Mouse (Mus musculus): ENCODE data around the gene Rab3il1.

DNA sequence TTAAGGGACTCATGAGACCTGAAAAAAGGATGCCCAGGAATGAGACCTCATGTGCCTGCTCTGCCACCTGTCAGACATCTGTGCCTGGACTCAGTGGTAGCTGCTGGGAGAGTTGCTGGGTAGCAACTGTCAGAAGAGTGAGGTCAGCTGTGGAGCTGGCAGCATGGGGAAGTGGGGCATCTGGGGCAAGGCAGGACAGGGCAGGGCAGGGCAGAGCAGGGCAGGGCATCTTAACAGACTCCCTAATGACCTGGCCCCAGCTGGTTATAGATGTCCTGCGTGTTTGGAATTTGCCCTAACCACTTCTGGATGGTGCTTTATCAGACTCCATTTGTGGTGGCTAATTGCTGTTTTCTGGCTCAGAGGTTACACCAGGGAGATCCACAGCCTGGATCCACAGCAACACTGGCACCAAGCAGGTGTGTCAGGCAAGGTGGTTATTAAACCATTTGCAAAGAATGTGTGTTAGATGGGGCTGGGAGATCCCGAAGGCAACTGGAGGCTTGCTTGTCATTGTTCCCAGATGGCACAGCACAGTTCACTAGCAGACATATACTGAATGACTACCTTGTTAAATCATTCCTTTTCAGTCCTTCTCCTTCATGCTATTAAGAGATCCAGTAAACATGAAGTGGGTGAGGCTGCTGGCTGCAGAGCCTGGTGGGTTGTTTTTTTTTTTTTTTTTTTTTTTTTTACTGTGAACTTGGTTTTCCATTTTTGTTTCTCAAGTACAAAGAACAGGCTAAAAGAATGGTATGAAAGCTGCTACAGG lies 35.2 kb upstream of the Rab3il1 start:
- TF ChIP-seq CTCF (IDR thresholded peaks at IDR 0.05; ENCODE audit: low read depth) (no peak), EP300 (IDR thresholded peaks at IDR 0.05; ENCODE audit: low read depth) (no peak)

All from liver, postnatal 0 days (tissue).